Mouse (Mus musculus): Measurements from ENCODE around the gene Lgmn. TPM values are rescaled to one million over a fixed set of nuclear protein-coding genes. Genes with fewer than 3 reads are reported as not detected.

Lgmn gene
- total and polyA plus RNA-seq, 3 experiments: 2.2 to 8.0 TPM; not detected in 1

GRCm38 (mm10) chr12:102414686-102415085 is 24.9 kb downstream of the Lgmn start:
- Histone ChIP-seq H3K9me3 (replicated peaks; ENCODE audit: insufficient read depth, low read length) (no peaks in the 10 kb centered on the region), H3K27me3 (ENCODE audit: control insufficient read depth in 1 of 2, insufficient read depth in 2 of 2, low read length in 2 of 2) (no peaks in the 10 kb centered on the region), H3K27ac (ENCODE audit: control insufficient read depth, low read depth, low read length) (no peak overlapping the region), H3K36me3 (ENCODE audit: control insufficient read depth in 1 of 2, insufficient read depth in 2 of 2, low read length in 2 of 2) (peaks cover 0 to 4% of the 10 kb centered on the region in 2 experiments; a peak in 2 of 4 replicates), H3K4me3 (ENCODE audit: control insufficient read depth in 1 of 2, insufficient read depth in 1 of 2, low read depth in 2 of 2, low read length in 2 of 2) (no peak overlapping the region), H3K4me1 (ENCODE audit: control insufficient read depth in 1 of 2, insufficient read depth in 2 of 2, low read length in 2 of 2) (peaks cover 0 to 4% of the 10 kb centered on the region in 2 experiments; a peak in 3 of 4 replicates), H3K79me2 (ENCODE audit: control insufficient read depth, insufficient read depth, low read length, poor library complexity) (no peaks in the 10 kb centered on the region), H3K9ac (ENCODE audit: control insufficient read depth, low read depth, low read length, poor library complexity, severe bottlenecking) (no peak overlapping the region)
- TF ChIP-seq CTCF (IDR thresholded peaks at IDR 0.05 in 2 of 3, conservative IDR thresholded peaks at IDR 0.05 in 1 of 3; ENCODE audit: control insufficient read depth in 1 of 3, insufficient read depth in 1 of 3, low read depth in 2 of 3, low read length in 3 of 3, poor library complexity in 1 of 3, severe bottlenecking in 1 of 3) (no peak), GATA1 (IDR thresholded peaks at IDR 0.05; ENCODE audit: low read depth, low read length) (no peak), ZKSCAN1 (IDR thresholded peaks at IDR 0.05; ENCODE audit: low read depth, low read length) (no peak), UBTF (IDR thresholded peaks at IDR 0.05; ENCODE audit: borderline replicate concordance, insufficient read depth, low read depth, low read length) (no peak), ZNF384 (IDR thresholded peaks at IDR 0.05; ENCODE audit: low read depth, low read length) (no peak), MYB (IDR thresholded peaks at IDR 0.05; ENCODE audit: low read depth, low read length) (no peak), RCOR1 (IDR thresholded peaks at IDR 0.05; ENCODE audit: low read depth, low read length) (no peak), RAD21 (IDR thresholded peaks at IDR 0.05; ENCODE audit: low read depth, low read length) (no peak), NELFE (IDR thresholded peaks at IDR 0.05; ENCODE audit: low read depth, low read length) (no peak), E2F4 (IDR thresholded peaks at IDR 0.05; ENCODE audit: borderline replicate concordance, low read depth, low read length) (no peak), ELF1 (IDR thresholded peaks at IDR 0.05; ENCODE audit: low read depth, low read length) (no peak), MYC (IDR thresholded peaks at IDR 0.05; ENCODE audit: low read depth, low read length) (no peak), TAL1 (IDR thresholded peaks at IDR 0.05; ENCODE audit: low read length) (no peak), CHD2 (IDR thresholded peaks at IDR 0.05; ENCODE audit: low read length) (no peak), CHD1 (IDR thresholded peaks at IDR 0.05; ENCODE audit: low read depth, low read length) (no peak), GABPA (IDR thresholded peaks at IDR 0.05; ENCODE audit: low read depth, low read length) (no peak)
- no peak for DNase-seq (ENCODE audit: low read depth, low spot score)

DNA sequence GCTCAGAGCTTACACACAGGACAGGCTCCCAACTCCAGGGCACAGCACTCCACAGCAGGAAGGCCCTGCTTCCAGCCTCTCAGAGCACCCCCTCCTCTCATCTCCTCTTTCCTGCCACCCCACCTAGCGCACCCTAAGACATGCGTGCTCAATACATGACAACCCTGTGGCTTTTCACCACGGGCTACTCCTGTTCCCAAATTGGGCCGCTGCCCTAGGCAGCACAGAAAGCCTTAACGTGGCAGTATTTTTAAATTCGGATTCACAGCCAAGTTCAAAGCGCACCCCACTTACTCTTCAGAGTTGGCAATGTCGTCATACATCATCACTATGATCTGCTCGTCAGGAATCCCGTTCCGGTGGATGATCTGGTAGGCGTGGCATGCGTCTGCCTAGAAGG is 26.4 kb downstream of the Lgmn start:
- H3K36me3 ChIP-seq (ENCODE audit: control insufficient read depth in 1 of 2, insufficient read depth in 2 of 2, low read length in 2 of 2): no peaks in the 10 kb centered on the region

More for the DNA sequence above, 26.4 kb downstream of the Lgmn start:
- Histone ChIP-seq H3K27ac (ENCODE audit: control insufficient read depth, low read depth, low read length) (no peak overlapping the region), H3K79me2 (ENCODE audit: control insufficient read depth, insufficient read depth, low read length, poor library complexity) (no peaks in the 10 kb centered on the region), H3K4me3 (ENCODE audit: control insufficient read depth in 1 of 2, insufficient read depth in 1 of 2, low read depth in 2 of 2, low read length in 2 of 2) (no peak overlapping the region), H3K4me1 (ENCODE audit: control insufficient read depth in 1 of 2, insufficient read depth in 2 of 2, low read length in 2 of 2) (no peaks in the 10 kb centered on the region), H3K9me3 (replicated peaks; ENCODE audit: insufficient read depth, low read length) (no peaks in the 10 kb centered on the region), H3K27me3 (ENCODE audit: control insufficient read depth in 1 of 2, insufficient read depth in 2 of 2, low read length in 2 of 2) (no peaks in the 10 kb centered on the region), H3K9ac (ENCODE audit: control insufficient read depth, low read depth, low read length, poor library complexity, severe bottlenecking) (no peak overlapping the region)
- no peak for TF ChIP-seq SMC3 (IDR thresholded peaks at IDR 0.05; ENCODE audit: low read depth, low read length)
- no peak for TF ChIP-seq ZMIZ1 (IDR thresholded peaks at IDR 0.05; ENCODE audit: low read depth, low read length)
- TF ChIP-seq POLR2AphosphoS5 (IDR thresholded peaks at IDR 0.05; ENCODE audit: borderline replicate concordance, low read depth, low read length): no peak
- TF ChIP-seq KAT2A (conservative IDR thresholded peaks at IDR 0.05; ENCODE audit: low read depth, low read length): no peak
- TF ChIP-seq CTCF (IDR thresholded peaks at IDR 0.05 in 2 of 3, conservative IDR thresholded peaks at IDR 0.05 in 1 of 3; ENCODE audit: control insufficient read depth in 1 of 3, insufficient read depth in 1 of 3, low read depth in 2 of 3, low read length in 3 of 3, poor library complexity in 1 of 3, severe bottlenecking in 1 of 3): no peak
- DNase-seq (ENCODE audit: low read depth, low spot score): no peak

Measured in MEL (cell line).